Mouse (Mus musculus) mouse embryonic stem cell (cell line): Measurements from ENCODE around the gene Anapc16.

ENCODE experiments used
- in situ Hi-C, 2 experiments: fragments of 300-500 bp; cut with MboI; formaldehyde crosslinking; loops; 1 replicate in 1 of 2; 3 replicates in 1 of 2; pipeline ENCODE4 v1.14.3; 2019 to 2020; ENCODE audit warnings: low sequenced_read_pairs in 2 of 2, low pct_unique_long_range_greater_than_20kb in 1 of 2, mixed read lengths in 1 of 2; ENCODE audit not compliant: unreplicated experiment in 1 of 2

Anapc16 gene

DNA sequence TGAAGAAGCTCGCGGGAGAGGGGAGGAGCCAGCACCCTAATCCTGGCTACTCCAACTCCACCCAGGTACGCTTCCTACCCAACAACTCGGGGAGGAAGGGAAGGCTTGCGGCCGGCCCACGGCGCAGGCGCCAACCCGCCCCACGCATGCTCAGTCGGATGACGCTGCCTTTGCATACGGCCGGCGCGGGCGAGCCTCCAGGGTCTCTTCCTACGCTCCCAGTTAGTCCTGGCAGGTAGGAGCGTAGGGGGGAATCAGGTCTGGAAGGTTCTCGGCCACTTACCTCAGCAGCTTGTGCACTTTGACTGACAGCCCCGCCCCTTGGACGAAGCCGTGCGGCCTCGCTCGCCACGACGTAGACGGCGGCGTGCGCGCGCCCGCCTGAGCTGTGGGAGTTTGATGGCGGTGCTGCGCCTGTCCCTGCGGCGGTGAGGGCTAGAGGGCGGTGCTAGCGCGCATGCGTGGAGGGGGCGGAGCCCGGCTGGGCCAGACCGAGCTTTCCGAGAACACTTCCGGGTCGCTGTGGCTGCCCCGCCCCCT lies at the start of gene Anapc16, which contains the start of gene Ascc1:
Gene Anapc16 (minus strand): TSS at position 463 of the 540 bp plus-strand sequence.
Gene Ascc1 (plus strand): TSS at position 133 of the 540 bp plus-strand sequence.
- in situ Hi-C loops: no loop called here

DNA sequence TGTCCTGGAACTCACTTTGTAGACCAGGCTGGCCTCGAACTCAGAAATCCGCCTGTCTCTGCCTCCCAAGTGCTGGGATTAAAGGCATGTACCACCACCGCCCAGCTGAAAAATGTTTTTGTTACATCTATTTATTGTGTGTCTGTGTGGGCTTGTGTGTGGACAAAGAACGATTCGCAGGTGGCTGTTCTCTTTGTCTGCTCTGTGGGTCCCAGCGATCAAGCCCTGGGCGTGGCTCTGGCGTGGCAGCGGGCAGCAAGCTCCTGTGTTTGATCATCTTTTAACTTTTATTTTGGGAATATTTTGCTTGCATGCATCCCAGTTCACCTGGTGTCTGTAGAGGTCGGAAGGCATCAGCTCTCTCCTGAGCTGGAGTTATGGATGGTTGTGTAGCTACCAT lies 47.6 kb upstream of the Anapc16 start:
- in situ Hi-C loops: no loop called here

GRCm38 (mm10) chr10:60046696-60047095 lies 43.8 kb upstream of the Anapc16 start:
- in situ Hi-C loops: no loop called here

GRCm38 (mm10) chr10:60042350-60042922 lies 39.5 kb upstream of the Anapc16 start:
- in situ Hi-C loops: no loop called here

DNA sequence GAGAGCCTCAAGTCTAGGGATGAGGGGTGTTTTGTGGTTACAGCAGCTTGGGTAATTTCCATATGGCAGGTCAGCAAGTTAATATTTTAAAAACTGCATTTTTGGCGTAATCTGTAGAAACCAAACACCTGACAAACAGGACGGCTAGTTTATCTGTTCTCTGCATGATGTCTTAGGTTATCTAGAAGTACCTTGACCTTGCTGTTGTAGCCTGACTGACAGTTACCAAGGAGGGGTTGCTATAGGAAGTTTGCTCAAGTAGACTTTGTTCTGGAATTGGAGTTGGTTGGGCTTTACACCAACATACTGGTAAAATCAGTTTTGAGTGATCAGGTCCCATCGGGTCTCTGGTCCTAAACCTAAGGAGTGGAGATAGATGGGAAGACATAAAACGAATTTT lies 32.8 kb upstream of the Anapc16 start:
- in situ Hi-C loops: no loop called here

GRCm38 (mm10) chr10:60034621-60035020 lies 31.7 kb upstream of the Anapc16 start:
- in situ Hi-C loops: no loop called here

GRCm38 (mm10) chr10:60033064-60033463 lies 30.1 kb upstream of the Anapc16 start:
- in situ Hi-C loops: no loop called here

- in situ Hi-C loops: no loop called here
These were observed 29.7 kb upstream of the Anapc16 start for GRCm38 (mm10) chr10:60032622-60033021.

DNA sequence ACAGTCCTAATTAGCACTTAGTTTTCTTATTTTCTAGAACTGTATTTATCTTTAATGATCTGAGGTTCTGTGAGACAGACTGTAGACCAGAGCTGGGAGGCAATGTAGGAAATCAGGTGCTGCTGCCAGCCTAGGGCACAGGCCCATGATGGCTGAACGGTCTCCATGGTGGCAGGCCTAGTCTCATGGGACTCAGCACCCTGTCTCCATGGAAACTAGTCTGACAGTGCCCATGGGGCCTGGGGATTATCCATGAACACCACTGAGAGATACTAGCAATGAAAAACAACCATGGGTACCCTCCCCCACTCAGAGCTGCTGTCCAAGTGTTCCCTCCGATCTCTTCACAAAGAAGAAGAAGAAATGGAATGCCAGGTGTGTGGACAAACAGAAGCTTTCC lies 29.1 kb upstream of the Anapc16 start:
- in situ Hi-C loops: no loop called here

GRCm38 (mm10) chr10:60031562-60031961 lies 28.6 kb upstream of the Anapc16 start:
- in situ Hi-C loops: no loop called here

GRCm38 (mm10) chr10:60029387-60029786 lies 26.5 kb upstream of the Anapc16 start:
- in situ Hi-C loops: no loop called here

- in situ Hi-C loops: no loop called here
These were observed 26.0 kb upstream of the Anapc16 start for GRCm38 (mm10) chr10:60028979-60029378.

DNA sequence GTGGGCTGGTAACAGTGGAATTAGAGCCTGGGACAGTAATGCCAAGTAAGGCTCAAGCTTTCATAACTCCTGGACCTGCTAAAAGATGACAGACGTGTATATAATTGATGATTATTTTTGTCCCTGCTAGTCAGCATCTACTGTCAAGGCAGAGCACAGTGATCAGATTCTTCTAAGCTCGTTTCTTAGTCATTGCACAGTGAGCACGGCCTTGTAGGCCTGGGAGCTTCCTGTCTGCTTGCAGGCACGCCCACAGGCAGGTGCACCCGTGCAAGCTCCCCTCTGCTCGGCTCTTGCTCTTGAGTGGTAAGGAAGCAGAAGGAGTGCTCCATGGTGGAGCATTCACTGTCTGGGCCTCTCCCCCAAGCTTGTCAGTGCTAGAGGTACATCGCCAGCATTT lies 25.2 kb upstream of the Anapc16 start:
- in situ Hi-C loops: no loop called here

GRCm38 (mm10) chr10:60027619-60028084 lies 24.7 kb upstream of the Anapc16 start:
- in situ Hi-C loops: no loop called here

DNA sequence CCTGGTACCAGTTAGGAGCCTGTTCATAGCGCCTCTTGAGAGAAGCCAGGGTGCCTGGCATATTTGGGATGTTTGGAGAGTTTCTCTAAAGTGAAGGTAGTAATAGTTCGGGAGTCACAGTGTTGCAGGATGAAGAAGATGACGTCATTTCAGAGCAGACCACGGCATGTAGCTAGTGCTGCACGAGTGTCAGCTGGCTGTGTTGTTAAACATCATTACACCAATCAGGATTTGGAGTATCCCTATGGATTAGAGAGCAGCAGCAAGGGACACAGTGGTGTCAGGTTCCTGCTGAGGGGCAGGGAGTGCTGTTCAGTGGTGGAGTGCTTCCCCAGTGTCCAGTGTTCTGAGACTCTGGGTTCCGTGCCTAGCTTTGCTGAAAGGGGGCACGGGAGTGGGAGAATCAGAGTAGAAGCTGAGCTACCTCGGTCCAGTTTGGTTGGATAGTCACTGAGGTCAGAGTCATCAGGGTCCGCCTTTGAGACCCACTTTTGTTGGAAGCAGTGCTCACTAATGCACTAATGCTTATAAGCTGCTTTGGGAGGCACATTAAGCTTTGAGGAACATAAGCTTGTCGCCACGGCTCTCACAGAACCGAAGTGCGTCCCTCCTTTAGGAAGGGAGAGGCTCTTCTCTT lies 23.9 kb upstream of the Anapc16 start:
- in situ Hi-C loops: no loop called here

GRCm38 (mm10) chr10:60023751-60024150 lies 20.8 kb upstream of the Anapc16 start:
- in situ Hi-C loops: no loop called here

DNA sequence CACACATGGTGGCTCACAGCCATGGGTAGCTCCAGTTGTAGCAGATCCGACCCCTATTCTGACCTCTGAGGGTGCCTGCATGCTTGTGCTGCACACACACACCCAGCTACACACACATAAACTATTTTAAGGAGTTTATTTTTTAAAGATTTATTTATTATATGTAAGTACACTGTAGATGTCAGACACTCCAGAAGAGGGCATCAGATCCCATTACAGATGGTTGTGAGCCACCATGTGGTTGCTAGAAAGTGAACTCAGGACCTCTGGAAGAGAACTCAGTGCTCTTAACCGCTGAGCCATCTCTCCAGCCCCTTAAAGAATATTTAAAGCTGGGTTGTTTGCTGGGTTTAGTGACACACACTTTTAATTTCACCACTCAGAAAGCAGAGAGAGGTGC lies 16.4 kb upstream of the Anapc16 start:
- in situ Hi-C loops: no loop called here

GRCm38 (mm10) chr10:60016223-60016622 lies 13.3 kb upstream of the Anapc16 start:
- in situ Hi-C loops: no loop called here

DNA sequence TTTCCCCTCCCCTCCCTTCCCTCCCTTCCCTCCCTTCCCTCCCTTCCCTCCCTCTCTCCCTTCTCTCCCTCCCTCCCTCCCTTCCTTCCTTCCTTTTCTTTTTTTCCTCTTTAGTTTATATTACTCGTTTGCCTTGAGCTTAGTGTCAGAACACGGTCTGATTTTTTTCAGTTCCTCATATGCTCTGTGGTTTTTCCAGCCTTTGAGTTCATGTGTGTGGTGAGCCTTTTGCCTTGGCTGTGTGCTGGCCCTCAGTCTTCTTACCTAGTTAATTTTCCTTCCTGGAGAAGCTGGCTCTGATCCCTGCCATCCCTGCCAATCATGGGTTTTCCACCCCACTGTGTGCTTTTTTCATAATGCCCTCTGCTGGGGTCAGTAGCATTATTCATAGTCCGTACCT lies 6.2 kb upstream of the Anapc16 start:
- in situ Hi-C loops: no loop called here

- in situ Hi-C loops: no loop called here
These were observed 2.3 kb upstream of the Anapc16 start for GRCm38 (mm10) chr10:60005264-60005663.
